Mouse (Mus musculus) 3134 (cell line): ENCODE measurements around the gene Nfia.

Experiments used
- DNase-seq: peaks from one replicate; pipeline ENCODE4 v3.0.0-alpha.2; 2011; ENCODE audit warnings: low spot score; ENCODE audit not compliant: insufficient read length; ENCODE audit errors: extremely low read depth

Gene Nfia

DNA sequence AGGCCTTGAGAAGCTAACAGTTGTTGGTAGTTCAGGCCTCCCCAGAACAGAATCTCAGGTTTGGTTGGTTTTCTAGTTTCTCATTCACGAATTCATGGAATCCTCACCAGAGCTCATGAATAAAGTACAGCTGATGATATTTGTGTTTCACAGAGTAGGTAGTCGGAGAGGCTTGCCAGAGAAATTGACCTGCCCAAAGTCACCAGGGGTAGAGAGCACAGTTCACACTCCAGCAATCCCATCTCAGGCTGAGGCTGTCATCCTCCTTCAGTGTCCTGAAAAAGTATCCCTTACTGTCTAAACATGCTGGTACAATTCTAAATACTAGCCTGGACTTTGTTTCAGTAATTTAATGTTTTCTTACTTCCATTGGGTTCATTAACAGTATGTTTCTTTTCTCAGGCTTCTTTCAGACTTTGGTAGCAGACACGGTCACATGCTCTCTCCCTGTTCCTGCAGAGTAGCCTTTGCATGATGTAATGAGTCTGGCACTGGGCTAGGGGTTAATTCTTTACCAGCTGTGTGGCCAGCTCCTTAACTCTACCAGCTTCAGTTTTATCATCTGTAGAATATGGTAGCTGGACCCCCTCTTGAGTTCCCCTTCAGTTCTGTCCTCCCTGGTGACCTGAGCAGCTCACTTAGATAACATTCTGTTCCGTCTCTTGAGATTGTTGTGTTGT lies 7.1 kb upstream of the Nfia start:
- DNase-seq = no peak

DNA sequence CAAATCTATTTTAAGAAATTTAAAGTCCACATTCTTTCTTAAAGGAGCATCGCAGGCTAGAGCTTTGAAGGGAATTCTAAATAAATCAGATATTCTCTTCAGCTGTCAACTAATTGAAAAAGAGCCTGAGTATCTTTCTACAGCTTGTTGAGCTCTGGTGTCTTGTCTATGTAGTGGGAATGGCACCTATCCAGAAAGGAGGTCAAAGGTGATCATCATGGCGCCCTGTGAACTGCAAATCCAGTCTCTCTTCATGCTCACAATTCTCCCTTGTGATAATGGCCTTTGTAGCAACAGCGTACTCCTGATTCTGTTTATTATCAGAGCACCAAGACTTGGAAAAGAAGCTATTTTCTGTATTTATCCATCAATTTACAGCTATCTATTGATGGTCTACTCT lies 6.4 kb upstream of the Nfia start:
- no peak for DNase-seq

DNA sequence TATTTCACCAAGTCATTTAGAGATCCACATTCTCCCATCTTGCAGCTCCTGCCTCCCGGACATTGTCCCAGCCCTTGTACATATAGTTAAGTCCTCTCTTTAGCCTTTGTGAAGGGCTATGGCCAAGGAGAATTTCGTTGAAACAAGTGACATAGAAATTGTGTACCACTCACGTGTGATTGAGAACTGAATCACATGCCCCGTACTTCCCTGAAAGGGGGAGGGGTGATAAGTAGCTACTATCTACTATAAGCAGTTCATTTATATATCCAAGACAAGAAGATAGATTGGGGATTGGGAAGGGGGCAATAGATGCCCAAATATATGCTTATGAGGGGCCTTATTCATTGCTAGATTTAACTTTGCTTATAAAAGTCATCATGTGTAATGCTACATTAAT lies 5.5 kb upstream of the Nfia start:
- DNase-seq = no peak

DNA sequence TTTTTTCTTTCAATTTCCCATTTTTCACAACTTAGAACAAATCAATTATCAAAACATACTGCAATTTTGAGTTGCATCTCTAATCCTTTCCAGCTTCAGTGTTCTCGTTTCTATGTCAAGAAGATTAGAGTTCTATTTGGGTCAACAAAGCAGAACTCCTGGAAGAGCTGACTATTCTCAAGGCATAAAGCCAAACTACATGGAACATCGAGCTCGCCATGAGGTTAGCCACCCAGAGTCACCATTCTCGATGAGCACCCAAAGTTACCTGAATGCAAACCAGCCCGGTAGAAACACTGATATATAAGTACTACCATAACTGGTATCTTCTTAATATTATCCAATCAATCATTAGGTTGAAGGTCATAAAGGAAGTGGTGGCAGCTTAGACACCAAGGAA lies 5.0 kb upstream of the Nfia start:
- no peak for DNase-seq

DNA sequence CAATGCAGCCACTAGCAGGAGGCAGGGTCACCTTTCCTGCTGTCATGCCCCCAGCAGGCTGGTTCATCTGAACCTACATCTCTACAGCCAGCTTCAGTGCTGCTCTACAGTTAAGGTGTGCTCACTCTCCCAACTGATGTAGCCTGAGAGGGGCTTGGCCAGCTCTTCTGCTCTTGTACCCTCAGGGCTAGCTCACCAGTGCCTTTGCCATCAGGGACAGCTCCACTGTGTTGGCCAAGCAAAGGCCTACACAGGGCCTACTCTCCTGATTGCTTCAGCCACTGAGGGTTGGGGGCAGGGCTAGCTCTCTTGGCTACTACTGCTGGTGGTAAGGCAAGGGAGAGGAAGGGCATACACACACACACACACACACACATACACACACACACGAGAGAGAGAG lies 2.7 kb upstream of the Nfia start:
- DNase-seq = no peak

DNA sequence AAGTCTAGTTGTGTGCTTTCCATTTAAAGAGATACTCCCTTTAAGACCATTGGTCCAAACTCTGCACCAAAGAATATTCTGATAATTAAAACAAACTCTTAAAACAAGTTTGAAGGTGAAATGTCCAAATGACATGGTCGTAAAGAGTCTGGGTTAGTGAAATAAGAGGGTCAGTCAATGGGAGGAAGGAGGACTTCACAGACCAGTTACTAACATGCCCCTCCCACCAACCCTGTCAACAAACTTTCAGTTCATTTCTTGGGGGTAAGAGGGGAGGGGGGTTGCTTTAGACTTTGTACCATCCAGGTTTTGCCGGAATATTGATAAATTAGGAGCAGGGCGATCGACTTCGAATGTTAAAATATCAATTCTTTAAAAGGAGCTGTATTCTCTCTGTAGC lies 1.1 kb upstream of the Nfia start:
- DNase-seq = no peak

DNA sequence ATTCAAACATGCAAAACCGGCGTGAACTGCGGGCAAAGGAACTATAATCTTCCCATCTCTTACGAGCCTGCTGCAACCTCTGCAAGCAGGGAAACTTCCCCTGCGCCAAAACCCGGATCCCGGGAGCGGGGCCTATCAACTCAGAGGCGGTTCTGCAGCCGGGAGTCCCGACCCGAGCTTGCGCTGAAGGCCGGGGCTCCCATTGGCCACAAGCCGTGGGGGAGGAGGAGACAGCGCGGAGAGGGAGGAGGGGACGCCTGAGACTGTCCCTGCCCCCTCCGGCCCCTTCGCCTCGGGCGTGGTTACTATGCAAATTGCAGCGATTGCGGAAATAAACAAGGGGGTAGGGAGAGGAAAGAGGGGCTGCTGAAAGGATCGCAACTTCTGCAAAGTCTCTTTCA lies 450 bp upstream of the Nfia start:
- DNase-seq = peak; percentile 97

DNA sequence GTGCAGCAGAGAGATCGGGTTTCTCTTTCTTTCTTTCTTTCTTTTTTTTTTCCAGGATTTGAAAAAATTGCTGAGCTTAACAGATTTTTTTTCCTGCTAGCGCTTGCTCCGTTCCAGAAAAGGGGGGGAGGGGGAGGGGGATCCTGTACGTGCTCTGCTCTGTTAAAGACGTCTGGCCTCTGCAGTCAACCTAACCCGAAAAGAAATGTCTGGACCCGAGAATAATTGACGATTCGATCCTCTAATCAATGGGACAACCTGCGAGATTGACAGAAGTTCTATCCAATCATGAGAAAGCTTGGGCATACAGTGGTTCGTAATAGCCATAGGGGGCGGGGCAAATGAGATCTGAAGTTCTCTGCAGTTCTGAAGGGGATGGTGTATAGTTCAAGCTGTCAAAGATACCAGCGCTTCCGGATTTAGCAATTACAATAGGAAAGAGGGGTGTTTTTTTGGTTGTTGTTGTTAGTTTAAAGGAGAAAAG lies 618 bp downstream of the Nfia start:
- peak; percentile 80 for DNase-seq

DNA sequence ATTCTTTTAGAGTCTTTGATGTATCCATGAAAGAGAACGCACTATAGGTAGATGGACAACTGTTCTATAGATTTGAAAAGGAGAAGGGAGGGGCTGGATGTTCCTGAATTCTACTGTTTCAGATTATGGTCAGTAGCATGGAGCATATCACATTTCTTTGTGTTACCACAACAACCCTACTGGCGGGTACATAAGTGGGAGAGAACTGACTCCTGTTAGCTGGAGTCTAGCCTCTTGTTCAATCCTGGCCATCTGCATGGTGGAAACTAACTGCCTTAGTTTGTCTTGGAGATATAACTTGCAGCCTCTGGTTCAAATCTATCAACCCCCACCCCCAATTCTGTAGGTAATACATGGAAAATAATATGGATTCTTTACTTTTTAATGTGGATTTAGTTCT lies 1.3 kb downstream of the Nfia start:
- no peak for DNase-seq

DNA sequence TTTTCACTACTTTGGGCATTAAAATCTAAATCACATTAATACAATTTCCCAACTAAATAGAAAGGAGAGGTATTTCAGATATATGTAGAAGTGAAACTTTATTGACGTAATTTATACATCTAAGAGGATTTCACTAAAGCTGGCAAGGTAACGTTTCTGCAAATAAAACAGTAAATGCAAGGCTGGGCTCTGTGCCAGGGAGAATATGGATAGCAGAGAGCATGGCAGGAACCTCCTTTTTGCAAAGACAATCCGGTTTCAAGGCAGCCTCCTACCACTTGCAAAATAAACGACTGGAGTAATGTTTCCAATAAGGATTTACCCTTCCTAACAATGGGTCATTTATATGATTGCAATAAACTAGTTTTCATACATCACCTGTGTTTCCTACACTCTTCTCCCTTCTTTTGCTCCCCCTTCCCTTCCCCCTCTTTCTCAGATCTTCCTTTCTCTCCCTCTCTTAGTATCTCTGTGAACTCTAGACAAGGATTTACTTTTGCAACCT lies 2.0 kb downstream of the Nfia start:
- no peak for DNase-seq

DNA sequence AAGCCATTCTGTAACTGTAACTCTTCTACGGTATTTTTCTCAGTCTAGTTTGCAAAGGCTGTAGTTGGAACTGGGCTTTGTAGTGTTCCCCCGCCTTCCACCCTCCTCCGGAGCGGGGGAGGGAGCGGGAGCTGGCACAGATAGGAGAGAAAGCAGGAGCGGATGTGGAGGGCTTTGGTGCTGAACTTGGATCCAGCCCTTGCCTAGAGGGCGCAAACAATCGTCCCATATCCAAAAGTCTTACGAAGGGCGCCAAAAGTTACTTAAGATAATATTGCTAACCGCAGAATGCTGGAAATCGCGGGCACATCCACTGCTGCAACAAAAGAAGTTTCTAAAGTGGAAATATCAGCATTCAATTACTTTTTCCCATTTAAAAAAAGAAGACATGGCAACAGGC lies 2.5 kb downstream of the Nfia start:
- DNase-seq = peak; percentile 75

DNA sequence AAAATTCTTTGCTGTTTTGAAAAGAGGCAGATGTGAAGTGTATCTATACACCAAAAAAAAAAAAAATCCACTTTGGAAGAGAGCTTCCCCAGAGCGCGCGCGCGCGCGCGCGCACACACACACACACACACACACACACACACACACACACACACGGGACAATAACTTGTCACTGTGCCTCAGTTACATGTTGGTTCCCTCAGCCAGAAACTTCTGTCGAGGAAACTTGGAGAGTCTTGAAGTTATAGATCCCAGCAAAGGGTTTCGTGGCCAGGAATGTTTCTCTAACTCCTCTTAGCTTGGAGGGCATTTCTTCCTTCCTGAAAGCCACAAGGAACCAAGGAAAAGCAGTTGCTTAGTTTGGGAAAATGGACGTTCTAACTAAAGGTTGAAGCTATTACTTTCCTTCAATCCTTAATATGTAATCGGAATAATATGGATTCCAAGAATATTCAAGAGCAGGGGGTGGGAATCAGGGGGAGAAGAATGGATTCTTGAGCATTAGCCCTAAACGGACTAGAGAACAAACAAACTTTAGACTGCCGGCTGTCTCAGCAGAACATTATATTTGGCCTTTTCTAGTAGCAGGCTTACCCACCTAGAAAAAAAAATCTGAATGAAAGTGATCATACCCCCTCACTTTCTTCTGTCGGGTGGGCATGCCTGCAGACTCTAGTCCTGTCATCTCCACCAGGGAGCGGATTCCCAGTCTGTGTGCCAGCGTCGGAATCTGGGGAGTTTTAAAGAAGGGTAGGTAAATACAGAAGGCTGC lies 3.1 kb downstream of the Nfia start:
- peak; percentile 45 for DNase-seq

DNA sequence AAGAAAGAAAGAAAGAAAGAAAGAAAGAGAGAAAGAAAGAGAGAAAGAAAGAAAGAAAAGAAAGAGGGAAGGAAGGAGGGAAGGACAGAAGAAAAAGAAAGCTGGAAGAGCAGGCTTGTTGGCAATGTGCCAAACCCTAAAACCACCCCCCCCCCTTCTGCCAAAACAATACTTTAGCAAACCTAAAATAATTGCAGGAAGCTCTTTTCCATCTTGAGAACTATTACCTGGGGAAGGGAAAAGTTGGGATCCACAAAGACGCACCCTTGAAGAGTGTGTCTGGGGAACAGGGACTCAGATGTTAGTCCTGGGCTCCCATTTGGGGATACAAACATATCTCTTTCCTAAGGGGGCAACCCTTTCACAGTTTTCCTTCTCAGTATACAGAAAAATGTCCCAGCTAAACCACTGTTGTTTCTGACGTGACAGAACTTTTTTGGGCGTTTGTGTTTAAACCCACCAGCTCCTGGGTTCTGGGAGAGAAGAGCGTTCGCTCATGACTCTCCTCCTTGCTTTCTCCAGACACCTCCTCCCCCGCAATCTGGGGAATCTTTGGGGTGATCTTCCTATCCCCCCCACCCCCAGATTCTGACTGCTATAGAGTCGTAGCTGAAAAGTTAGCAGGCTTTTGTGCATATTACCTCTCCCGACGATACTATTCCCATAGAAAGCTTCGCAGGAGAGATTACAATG lies 4.0 kb downstream of the Nfia start:
- peak; percentile 15 for DNase-seq

DNA sequence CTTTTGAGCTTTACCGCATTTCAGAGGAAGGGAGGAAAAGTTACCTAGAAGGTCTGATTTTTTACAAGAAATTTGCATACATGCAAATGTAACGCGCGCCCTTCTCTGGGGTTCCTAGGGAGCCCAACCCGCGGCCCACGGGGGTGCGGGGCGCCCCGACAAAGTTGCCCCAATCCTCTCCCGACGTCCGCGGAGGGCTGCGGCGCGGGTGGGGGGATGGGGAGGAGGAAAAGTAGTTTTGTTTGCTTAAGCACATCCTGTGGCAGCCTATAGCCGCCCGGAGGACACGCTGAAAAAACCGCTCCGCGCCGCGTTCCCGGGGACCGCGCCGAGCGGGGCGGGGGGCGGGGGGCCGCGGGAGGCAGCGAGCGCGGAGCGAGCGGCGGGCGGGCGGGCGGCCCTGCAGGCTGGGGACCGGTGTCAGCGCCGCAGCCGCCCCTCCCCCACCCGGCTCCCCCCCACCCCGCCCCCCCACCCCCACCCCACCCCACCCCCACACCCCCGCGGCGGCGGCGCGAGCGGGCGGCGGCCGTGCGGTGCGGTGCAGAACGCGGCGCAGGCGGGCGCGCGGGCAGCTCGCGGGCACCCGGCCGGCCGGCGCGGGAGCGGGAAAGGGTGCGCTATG lies 4.7 kb downstream of the Nfia start:
- peak; percentile 73 for DNase-seq

DNA sequence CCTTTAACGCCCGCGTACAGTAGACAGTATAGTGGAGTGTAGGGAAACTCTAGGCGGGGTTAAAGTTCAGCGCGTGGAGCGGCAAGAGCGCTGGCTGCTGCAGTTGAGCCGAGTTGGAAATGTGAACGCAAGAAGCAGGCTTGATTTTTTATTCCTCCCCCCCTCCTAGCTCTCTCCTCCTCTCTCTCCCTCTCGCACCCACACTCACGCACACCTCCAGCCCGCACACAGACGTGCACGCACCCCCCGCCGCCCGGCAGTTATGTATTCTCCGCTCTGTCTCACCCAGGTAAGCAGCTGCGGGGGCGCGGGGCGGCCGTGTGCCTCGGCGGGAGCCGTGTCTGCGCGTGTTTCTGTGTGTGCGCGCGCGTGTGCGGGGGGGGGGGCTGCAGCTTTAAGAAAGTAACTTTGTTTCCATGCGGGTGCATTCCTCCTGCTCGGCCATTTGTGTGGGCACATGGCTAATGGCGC lies 5.2 kb downstream of the Nfia start, which contains the start of gene E130114P18Rik:
E130114P18Rik (minus strand) TSS at position 373 of the 471 bp plus-strand sequence.
- peak; percentile 73 for DNase-seq

DNA sequence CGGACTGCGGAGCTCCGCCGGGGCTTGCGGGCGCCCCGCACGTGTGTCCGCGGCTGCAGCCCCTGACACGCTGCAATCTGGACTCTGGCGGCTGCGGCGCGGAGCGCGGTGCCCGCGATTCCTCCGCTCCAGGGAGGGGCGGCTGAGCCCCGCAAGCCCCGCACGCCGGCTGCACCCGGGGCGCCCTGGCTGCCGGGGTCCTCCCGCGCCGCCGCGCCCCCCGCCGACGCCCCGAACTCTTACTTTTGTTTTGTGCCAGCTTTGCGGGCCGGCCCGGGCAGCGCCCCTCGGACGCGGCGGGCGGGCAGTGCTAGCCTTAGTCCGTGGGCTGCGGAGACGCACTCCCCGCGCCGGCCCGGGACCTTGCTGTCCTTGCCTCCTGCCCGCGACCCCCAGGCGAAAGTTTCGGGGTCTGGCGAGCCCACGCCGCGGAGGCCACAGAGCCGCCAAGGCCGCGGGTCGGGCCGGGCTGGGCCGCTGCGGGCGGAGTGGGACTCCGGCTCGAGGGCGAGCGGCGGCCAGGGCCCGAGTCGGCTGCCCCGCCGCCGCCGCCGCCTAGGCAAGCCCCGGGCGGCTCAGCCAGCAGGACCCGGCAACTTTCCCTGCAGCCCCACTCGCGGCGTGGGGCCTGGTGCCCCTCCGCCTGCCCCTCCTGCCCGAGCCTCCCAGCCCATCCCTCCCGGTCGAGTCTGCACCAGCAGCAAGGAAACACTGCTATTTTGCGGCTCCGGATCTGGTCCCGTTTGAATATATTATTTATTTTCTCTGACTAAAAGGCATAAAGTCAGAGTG lies 5.9 kb downstream of the Nfia start:
- peak; percentile 62 for DNase-seq

DNA sequence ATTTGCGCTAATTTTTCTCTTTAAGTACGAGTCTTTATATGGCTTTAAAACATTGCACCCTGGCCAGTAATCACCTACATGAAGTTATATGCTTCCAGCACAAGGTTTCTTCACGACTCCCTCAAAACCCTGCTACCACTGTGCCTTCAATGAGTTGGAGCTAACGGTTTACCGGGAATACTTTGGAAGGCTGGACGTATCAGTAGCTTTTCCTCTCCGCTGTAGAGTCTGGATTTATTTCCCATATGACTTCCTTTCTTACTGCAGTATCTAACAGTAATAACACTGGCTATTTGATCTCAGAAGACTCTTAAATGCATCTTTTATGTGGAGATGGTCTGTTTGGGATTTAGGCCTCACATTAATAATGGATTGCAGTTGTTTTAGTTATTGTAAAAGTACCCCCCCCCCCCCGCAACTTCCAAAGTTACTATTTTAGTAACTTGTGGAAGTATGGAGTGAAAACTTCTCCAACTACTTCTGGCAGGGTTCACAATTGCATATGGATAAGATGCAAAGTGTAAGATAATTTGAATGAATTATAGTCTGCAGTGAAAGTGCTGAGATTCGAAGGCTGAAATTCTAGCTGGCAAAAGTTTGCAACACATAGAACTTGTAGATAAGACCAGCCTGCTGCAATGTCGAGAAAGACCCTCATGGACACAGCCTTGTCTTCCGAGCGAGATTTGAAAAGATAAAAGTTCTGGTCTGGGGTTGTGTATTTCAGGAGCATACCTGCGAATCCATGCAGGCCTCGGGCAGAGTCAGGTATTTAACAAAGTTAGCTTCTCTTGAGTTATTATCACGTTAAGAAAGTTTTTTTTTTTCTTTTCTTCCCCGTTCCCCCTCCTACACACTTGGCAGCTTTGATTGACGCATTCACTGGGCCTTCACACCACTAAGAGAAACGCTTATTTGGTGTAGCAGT lies 6.7 kb downstream of the Nfia start:
- peak; percentile 14 for DNase-seq

DNA sequence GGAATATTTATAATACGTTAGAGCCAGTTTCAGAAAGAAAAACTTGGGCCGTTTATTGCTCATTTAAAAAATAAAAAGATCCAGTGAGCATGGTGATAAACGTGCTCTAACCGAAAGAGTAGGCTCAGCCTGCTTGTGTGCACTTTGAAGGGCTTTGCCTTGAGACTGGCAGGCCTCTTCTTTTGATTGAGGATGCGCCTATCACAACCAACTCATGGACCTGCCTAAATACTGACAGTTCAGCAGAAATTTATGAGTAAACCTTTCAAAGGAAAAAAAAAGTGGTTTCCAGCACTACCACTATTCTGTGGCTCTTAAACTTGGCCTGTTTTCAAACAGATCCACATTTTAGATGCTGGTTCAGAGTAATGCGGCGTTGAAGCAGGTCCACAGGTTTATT lies 7.5 kb downstream of the Nfia start:
- DNase-seq = no peak
